Mouse (Mus musculus) G1E (cell line): ENCODE measurements around the gene Smug1. TPM values are rescaled to one million over a fixed set of nuclear protein-coding genes. Genes with fewer than 3 reads are reported as not detected.

ENCODE experiments used
- ATAC-seq: 2 replicates; pipeline ENCODE4 v1.8.0; 2016; ENCODE audit warnings: mild to moderate bottlenecking; ENCODE audit not compliant: insufficient number of reproducible peaks, poor library complexity, low FRiP score, severe bottlenecking; ENCODE audit errors: extremely low read depth
- DNase-seq: peaks from one replicate; pipeline ENCODE4 v3.0.0; 2012; ENCODE audit warnings: low spot score
- H3K27me3 ChIP-seq: 2 replicates; pipeline ENCODE4 v1.6.1; 2012; ENCODE audit warnings: mild to moderate bottlenecking, low read length, inconsistent platforms; ENCODE audit not compliant: insufficient read depth
- H3K36me3 ChIP-seq: replicated peaks from 2 replicates; pipeline ENCODE3; 2012; ENCODE audit warnings: mild to moderate bottlenecking, inconsistent platforms
- H3K4me1 ChIP-seq: 2 replicates; pipeline ENCODE4 v1.6.1; 2012; ENCODE audit warnings: low read depth, low read length, inconsistent platforms, mixed read lengths; ENCODE audit not compliant: insufficient read depth
- H3K4me3 ChIP-seq: 2 replicates; pipeline ENCODE4 v1.5.1; 2012; ENCODE audit warnings: low read depth, mild to moderate bottlenecking, inconsistent platforms, low read length, moderate library complexity, mixed read lengths
- H3K9me3 ChIP-seq: replicated peaks from 2 replicates; pipeline ENCODE4 v1.6.1; 2012; ENCODE audit warnings: inconsistent platforms
- CTCF ChIP-seq: IDR thresholded peaks from 2 replicates; pipeline ENCODE4 v1.5.1; 2012; ENCODE audit warnings: low read depth, low read length, inconsistent platforms, mixed read lengths
- GATA1 ChIP-seq: IDR thresholded peaks from 2 replicates; pipeline ENCODE4 v1.6.1; 2012; ENCODE audit warnings: borderline replicate concordance, low read length, inconsistent platforms, mixed read lengths
- GATA2 ChIP-seq: IDR thresholded peaks from 2 replicates; pipeline ENCODE4 v1.6.1; 2012; ENCODE audit warnings: low read depth, low read length, inconsistent platforms, borderline replicate concordance
- POLR2AphosphoS5 ChIP-seq: IDR thresholded peaks from 2 replicates; pipeline ENCODE4 v1.6.1; 2012; ENCODE audit warnings: low read depth, low read length, inconsistent platforms; ENCODE audit not compliant: insufficient replicate concordance
- TAL1 ChIP-seq: conservative IDR thresholded peaks from 2 replicates; pipeline ENCODE4 v1.6.1; 2012; ENCODE audit warnings: low read depth, low read length, inconsistent platforms, mixed read lengths
- polyA plus RNA-seq: library from polyadenylated mRNA; stranded (reverse); fragments of >175 nt; gene quantifications from 2 replicates; pipeline ENCODE4 v1.2.3, GENCODE M21; 2012
- total RNA-seq, 2 experiments: library from RNA; stranded (forward) in 1 of 2; stranded (reverse) in 1 of 2; fragments of 200-1000 nt in 1 of 2; fragments of >200 nt in 1 of 2; fragmentation: Nextera tagmentation in 1 of 2; gene quantifications; 2 replicates each; pipeline ENCODE4 v1.2.3; 2014 to 2017

The Smug1 gene
- total and polyA plus RNA-seq, 3 experiments = 5.0 to 9.0 (median 7.8) TPM

DNA sequence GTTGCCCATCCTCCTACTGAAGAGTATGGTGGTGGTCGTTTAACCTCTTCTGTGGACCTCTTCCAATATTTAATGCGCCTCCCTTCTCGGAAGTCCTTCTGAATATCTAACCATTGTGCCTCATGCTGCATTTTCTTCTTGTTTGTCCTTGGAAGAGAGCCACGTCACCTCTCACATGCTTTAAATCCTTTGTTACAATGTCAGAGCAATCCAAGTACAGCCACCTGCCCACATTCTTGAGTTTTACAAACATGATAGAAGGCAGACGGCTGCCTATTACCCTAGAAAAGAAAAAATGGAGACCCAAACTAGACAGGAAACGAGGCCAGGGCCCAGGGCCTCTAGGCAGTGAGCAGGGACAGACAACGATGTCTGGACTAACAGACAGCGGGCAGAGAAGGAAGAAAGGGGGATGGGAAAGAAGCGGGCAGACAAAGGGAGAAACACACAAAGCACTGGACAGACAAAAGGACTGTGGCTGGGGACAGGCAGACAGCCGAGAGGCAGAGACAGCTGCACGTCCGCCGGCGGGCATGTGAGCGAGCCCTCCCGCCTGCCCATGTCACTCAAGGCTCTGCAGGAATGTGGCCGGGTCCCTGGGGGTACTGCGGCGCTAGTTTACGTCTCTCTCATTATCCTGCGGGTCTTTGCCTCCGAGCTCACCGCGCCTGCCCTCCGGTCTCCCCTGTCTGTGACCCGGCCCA lies 2.9 kb upstream of the Smug1 start:
- ATAC-seq (no peak), DNase-seq (no peak)
- Histone ChIP-seq H3K4me1 (peaks cover 65% of the 10 kb centered on the region), H3K27me3 (peaks cover 75% of the 10 kb centered on the region), H3K9me3 (no peaks in the 10 kb centered on the region), H3K36me3 (no peaks in the 10 kb centered on the region), H3K4me3 (peak overlapping the region; percentile 75; the same call in 1 of the 2 replicates)
- TF ChIP-seq CTCF (no peak), TAL1 (no peak), POLR2AphosphoS5 (no peak), GATA2 (no peak), GATA1 (no peak)

DNA sequence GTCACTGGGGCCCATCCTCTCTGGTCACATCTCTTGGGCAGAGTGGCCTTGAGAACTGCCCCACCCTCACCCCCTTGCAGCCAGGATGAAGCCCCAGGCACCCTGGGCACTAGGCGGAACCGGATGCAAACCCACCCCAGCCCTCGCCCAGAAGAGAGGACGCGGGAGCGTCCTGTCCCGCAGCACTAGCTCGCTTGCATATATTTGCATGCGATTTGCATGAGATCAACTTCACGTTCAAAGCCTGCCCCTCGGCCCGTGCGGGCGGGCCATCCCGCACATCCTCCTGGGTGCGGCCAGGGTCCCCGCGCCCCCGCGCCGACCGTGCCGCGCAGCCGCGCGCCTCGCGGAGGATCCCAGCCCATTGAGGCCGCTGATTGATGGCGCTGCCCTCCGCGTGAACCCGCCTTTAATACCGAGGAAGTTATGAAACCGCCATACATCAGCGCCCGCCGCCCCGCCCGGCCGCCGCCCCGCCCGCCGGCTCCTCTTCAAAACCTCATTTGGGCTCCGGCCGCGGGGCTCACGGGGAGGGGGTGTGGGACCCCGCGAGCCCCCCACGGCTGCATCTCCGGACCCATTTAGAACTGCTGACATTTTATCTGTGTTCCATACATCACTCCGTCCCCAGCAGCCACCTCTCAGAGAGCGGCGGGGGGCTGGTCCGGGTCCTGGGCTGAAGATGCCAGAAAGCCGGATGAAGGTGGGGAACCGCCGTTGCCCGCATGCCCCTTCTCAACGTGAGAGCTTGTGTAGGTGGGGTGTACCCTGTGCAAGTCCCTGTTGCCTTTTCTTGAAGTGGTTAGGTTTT lies 2.1 kb upstream of the Smug1 start:
- H3K27me3 ChIP-seq = peaks cover 67% of the 10 kb centered on the region
- TF ChIP-seq GATA1 (no peak), GATA2 (no peak), POLR2AphosphoS5 (no peak), TAL1 (no peak)
- no peaks in the 10 kb centered on the region for H3K36me3 ChIP-seq
- no peak for ATAC-seq
- H3K9me3 ChIP-seq = no peaks in the 10 kb centered on the region
- peaks cover 72% of the 10 kb centered on the region for H3K4me1 ChIP-seq
- H3K4me3 ChIP-seq = peak overlapping the region; percentile 75
- peak; percentile 66 for DNase-seq

DNA sequence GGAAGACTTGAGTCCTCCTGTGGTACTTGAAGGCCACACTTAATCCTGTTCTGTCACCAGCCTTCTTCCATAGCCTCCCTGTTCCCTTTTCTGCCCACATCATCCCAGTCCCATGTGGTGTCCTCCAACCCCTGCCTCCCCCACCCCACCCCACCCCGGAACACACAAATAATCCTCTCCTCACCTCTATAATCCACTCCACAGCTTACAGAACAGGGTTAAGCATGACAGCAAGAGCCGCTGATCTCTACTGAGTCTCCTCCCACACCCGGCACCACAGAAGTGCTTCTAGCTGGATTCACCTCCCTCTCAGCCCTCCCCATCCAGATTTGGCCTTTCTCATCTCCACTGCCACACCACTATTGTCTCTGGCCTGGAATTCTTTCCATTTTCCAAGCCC lies 894 bp upstream of the Smug1 start:
- H3K9me3 ChIP-seq = no peaks in the 10 kb centered on the region
- H3K36me3 ChIP-seq = no peaks in the 10 kb centered on the region
- ATAC-seq (no peak), DNase-seq (no peak)
- H3K4me1 ChIP-seq = peaks cover 78% of the 10 kb centered on the region
- H3K27me3 ChIP-seq = peaks cover 55% of the 10 kb centered on the region
- TF ChIP-seq GATA1 (no peak), GATA2 (no peak), CTCF (no peak), POLR2AphosphoS5 (no peak), TAL1 (no peak)
- H3K4me3 ChIP-seq = no peak overlapping the region

DNA sequence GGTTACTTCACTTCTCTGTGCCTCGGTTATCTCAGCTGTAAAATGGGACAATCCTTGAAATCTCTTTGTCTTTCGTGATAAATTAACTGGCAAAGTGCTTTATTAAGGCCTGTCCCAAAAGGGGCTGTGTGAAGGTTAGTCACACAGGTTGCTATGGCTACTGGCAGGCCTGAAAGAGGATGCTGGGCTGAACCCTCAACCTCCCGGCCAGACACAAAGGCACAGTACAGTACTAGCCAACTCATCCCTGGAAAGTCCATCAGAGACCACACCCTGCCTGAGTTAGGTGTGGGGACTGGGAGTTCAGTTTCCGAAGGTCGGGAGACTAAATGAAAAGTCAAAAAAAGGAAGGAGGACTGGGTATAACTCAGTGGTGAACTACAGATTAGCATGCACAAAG lies 968 bp downstream of the Smug1 start:
- Histone ChIP-seq H3K4me3 (no peak overlapping the region), H3K36me3 (peaks cover 10% of the 10 kb centered on the region), H3K27me3 (peaks cover 37% of the 10 kb centered on the region), H3K9me3 (no peaks in the 10 kb centered on the region), H3K4me1 (peaks cover 79% of the 10 kb centered on the region)
- DNase-seq = no peak
- no peak for ATAC-seq
- TF ChIP-seq CTCF = no peak
- TF ChIP-seq POLR2AphosphoS5 = no peak
- TF ChIP-seq GATA2 = no peak
- TF ChIP-seq TAL1 = no peak
- TF ChIP-seq GATA1 = no peak

- no peaks in the 10 kb centered on the region for H3K9me3 ChIP-seq
- ATAC-seq (peak; percentile 37; the same call in 1 of the 2 replicates), DNase-seq (peak; percentile 75)
- H3K4me1 ChIP-seq = peaks cover 80% of the 10 kb centered on the region
- peak overlapping the region; percentile 42; the same call in 1 of the 2 replicates for H3K4me3 ChIP-seq
- H3K36me3 ChIP-seq = peaks cover 16% of the 10 kb centered on the region
- TF ChIP-seq POLR2AphosphoS5 (no peak), CTCF (peak; percentile 74)
- H3K27me3 ChIP-seq = peaks cover 31% of the 10 kb centered on the region
Observed at GRCm38 (mm10) chr15:103165379-103165778, 1.5 kb downstream of the Smug1 start.

GRCm38 (mm10) chr15:103163182-103163919 lies 3.5 kb downstream of the Smug1 start:
- TF ChIP-seq POLR2AphosphoS5 = no peak
- Histone ChIP-seq H3K9me3 (no peaks in the 10 kb centered on the region), H3K27me3 (peaks cover 13% of the 10 kb centered on the region), H3K36me3 (peaks cover 35% of the 10 kb centered on the region), H3K4me3 (peak overlapping the region; percentile 76), H3K4me1 (peaks cover 66% of the 10 kb centered on the region)
- DNase-seq (peak; percentile 88), ATAC-seq (peak; percentile 80)
